Mouse (Mus musculus): Measurements from ENCODE around the gene Srd5a3.

GRCm38 (mm10) chr5:76182326-76182725, 42.3 kb downstream of the Srd5a3 start:
- no peak for TF ChIP-seq CTCF (IDR thresholded peaks at IDR 0.05; ENCODE audit: borderline replicate concordance, extremely low read depth, insufficient read depth, insufficient read length)
- no peak for TF ChIP-seq POLR2A (IDR thresholded peaks at IDR 0.05; ENCODE audit: borderline replicate concordance, extremely low read depth, insufficient read depth, insufficient read length, poor library complexity, severe bottlenecking)
